Mouse (Mus musculus): Measurements from ENCODE around the gene Foxa3. TPM values are rescaled to one million over a fixed set of nuclear protein-coding genes. Genes with fewer than 3 reads are reported as not detected.

Foxa3 gene
- polyA plus RNA-seq, 1 experiment from 2014 or later = 45.8 TPM

DNA sequence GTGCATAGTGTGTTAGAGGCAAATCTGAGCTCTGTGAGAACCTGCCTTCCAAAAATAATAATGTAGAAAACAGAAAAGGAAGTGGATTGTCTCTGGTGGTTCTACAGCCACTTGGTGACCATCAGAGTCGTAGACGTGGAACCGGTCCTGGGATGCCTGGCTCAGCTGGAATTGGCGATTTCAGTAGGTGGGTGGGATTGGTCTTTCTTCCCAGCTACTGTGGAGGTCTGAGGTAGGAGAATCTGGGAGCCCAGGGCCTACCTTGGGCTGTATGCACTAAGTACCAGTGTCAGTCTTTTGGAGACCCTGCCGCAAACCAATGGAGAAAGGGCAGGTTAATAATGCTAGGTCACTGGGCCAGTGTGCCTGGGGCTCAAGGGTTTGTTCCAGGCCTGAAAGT is 30.3 kb downstream of the Foxa3 start:
- Histone ChIP-seq H3K9me3 (replicated peaks) (no peaks in the 10 kb centered on the region), H3K4me3 (replicated peaks) (no peak overlapping the region), H3K27ac (replicated peaks) (no peak overlapping the region), H3K4me2 (no peak overlapping the region), H3K4me1 (replicated peaks) (peaks cover 22% of the 10 kb centered on the region), H3K36me3 (replicated peaks) (peaks cover 3% of the 10 kb centered on the region; the same call in 1 of the 2 replicates), H3K9ac (no peak overlapping the region), H3K27me3 (peaks cover 62% of the 10 kb centered on the region)
- ATAC-seq (ENCODE audit: insufficient read depth) = no peak
- WGBS (ENCODE audit: insufficient replicate concordance) = 68% methylated on average over 5 of the region's 5 CpGs

- peaks cover 69% of the 10 kb centered on the region for H3K27me3 ChIP-seq
- ATAC-seq (ENCODE audit: insufficient read depth) = no peak
- no peak overlapping the region for H3K27ac ChIP-seq (replicated peaks)
- no peaks in the 10 kb centered on the region for H3K9me3 ChIP-seq (replicated peaks)
- H3K4me3 ChIP-seq (replicated peaks) = peak overlapping the region; percentile 54
- H3K4me2 ChIP-seq = peak overlapping the region; percentile 78
- no peaks in the 10 kb centered on the region; the same call in 1 of the 2 replicates for H3K36me3 ChIP-seq (replicated peaks)
- no peak overlapping the region for H3K9ac ChIP-seq
- 3% methylated on average over 31 of the region's 31 CpGs for WGBS (ENCODE audit: insufficient replicate concordance)
- H3K4me1 ChIP-seq (replicated peaks) = peaks cover 22% of the 10 kb centered on the region
These were observed 31.1 kb downstream of the Foxa3 start for GRCm38 (mm10) chr7:18992294-18992675.

DNA sequence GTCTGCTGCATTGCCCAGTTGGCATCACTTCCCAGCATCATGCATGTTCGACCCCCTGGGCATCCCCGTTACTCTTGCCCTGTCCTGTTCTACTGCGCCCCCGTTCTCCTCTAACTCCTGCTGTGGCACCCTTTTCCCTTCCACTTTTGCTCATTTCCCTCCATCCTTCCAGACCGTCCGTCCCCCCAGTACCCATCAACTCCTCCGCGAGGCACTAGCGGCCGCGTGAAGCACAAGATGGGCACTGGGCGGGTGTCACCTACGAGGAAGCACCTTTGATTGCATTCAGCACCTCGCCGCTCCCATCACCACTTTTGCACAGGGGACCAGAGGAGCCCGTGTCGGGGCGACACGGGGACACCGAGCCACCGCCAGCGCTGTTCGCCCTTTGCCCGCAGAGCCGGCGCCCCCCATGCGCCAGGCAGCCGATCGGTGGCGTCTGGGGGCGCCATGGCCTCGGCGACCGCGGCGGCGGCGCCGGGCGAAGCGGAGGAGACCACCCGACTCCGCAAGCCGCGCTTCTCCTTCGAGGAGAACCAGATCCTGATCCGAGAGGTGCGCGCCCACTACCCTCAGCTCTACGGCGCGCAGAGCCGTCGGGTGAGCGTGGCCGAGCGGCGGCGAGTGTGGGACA is 31.6 kb downstream of the Foxa3 start:
- H3K27me3 ChIP-seq = peaks cover 69% of the 10 kb centered on the region
- H3K4me2 ChIP-seq = peak overlapping the region; percentile 78

DNA sequence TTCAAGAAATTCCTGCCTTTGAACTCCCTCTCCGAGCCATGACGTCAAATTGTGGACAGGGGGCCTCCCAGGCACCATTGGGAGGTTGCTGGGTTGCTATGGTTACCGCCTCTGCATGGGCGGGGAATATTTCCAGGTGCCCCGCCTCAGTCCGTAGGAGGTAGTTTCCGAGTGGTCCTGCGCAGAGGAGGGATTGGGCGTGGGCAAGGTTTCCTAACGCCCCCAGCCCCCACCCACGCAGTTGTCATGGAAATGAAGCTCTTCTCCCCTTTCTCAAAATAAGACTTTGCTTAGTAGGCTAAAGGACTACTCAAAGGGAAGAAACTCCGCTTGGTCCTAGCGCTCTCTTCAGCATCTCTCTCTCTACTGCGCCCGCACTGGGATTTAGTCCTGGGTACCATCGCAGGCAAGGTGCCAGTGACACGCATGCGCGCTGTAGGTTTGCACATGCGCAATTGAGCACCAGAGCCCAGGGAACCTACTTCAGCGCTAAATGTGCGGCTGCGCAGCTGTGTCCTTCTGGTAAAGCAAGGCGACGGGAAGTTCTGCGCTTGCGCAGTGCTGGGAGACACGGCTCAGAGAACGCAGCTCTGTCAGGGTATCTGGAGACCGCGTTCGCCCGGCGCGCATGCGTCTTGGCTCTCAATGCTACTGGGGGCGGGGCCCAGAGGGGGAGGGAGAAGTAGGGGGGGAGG is 32.6 kb downstream of the Foxa3 start, which contains the start of gene Mypop:
Gene Mypop, plus strand, starts transcription at position 645 of the 695 bp plus-strand sequence.
- H3K9ac ChIP-seq = no peak within 1 kb of the TSS
- H3K27ac ChIP-seq (replicated peaks) = no peak within 1 kb of the TSS
- WGBS (ENCODE audit: insufficient replicate concordance) = under 1% methylated on average over 37 of the region's 37 CpGs
- H3K9me3 ChIP-seq (replicated peaks) = no peaks in the 10 kb centered on the region
- peak within 1 kb of the TSS; percentile 54 for H3K4me3 ChIP-seq (replicated peaks)
- ATAC-seq (ENCODE audit: insufficient read depth) = peak; percentile 88
- peaks cover 27% of the 10 kb centered on the region for H3K4me1 ChIP-seq (replicated peaks)
- H3K4me2 ChIP-seq = peak within 1 kb of the TSS; percentile 78
- peaks cover 69% of the 10 kb centered on the region for H3K27me3 ChIP-seq
- no peaks in the 10 kb centered on the region; the same call in 1 of the 2 replicates for H3K36me3 ChIP-seq (replicated peaks)

More for the DNA sequence above, 31.6 kb downstream of the Foxa3 start:
- ATAC-seq (ENCODE audit: insufficient read depth) = no peak
- Histone ChIP-seq H3K4me1 (replicated peaks) (peaks cover 22% of the 10 kb centered on the region), H3K36me3 (replicated peaks) (no peaks in the 10 kb centered on the region; the same call in 1 of the 2 replicates), H3K27ac (replicated peaks) (no peak overlapping the region), H3K9me3 (replicated peaks) (no peaks in the 10 kb centered on the region), H3K9ac (no peak overlapping the region), H3K4me3 (replicated peaks) (peak overlapping the region; percentile 54)
- 2% methylated on average over 59 of the region's 59 CpGs for WGBS (ENCODE audit: insufficient replicate concordance)

- 0 out of 2 replicates have a peak overlapping the region, but pooled peaks have one; percentile 78 for H3K4me2 ChIP-seq
- no peak overlapping the region for H3K27ac ChIP-seq (replicated peaks)
These were observed 33.3 kb downstream of the Foxa3 start for GRCm38 (mm10) chr7:18989995-18990394.

GRCm38 (mm10) chr7:18988780-18989179 is 34.6 kb downstream of the Foxa3 start:
- WGBS (ENCODE audit: insufficient replicate concordance) = 42% methylated on average over 6 of the region's 6 CpGs
- no peak overlapping the region for H3K9ac ChIP-seq
- peaks cover 27% of the 10 kb centered on the region for H3K4me1 ChIP-seq (replicated peaks)
- H3K4me2 ChIP-seq = no peak overlapping the region
- H3K27me3 ChIP-seq = peaks cover 65% of the 10 kb centered on the region
- H3K27ac ChIP-seq (replicated peaks) = no peak overlapping the region
- no peak for ATAC-seq (ENCODE audit: insufficient read depth)
- no peaks in the 10 kb centered on the region for H3K9me3 ChIP-seq (replicated peaks)
- no peak overlapping the region for H3K4me3 ChIP-seq (replicated peaks)
- no peaks in the 10 kb centered on the region for H3K36me3 ChIP-seq (replicated peaks)

More at GRCm38 (mm10) chr7:18989995-18990394, 33.3 kb downstream of the Foxa3 start:
- Histone ChIP-seq H3K9ac (no peak overlapping the region), H3K9me3 (replicated peaks) (no peaks in the 10 kb centered on the region), H3K36me3 (replicated peaks) (no peaks in the 10 kb centered on the region; the same call in 1 of the 2 replicates), H3K27me3 (peaks cover 69% of the 10 kb centered on the region), H3K4me3 (replicated peaks) (no peak overlapping the region), H3K4me1 (replicated peaks) (peaks cover 27% of the 10 kb centered on the region)
- WGBS (ENCODE audit: insufficient replicate concordance) = 17% methylated on average over 5 of the region's 5 CpGs
- no peak for ATAC-seq (ENCODE audit: insufficient read depth)

GRCm38 (mm10) chr7:18987747-18988146 is 35.6 kb downstream of the Foxa3 start:
- H3K4me3 ChIP-seq (replicated peaks) = no peak overlapping the region
- no peak for ATAC-seq (ENCODE audit: insufficient read depth)
- H3K9ac ChIP-seq = no peak overlapping the region
- no peak overlapping the region for H3K27ac ChIP-seq (replicated peaks)
- H3K4me2 ChIP-seq = no peak overlapping the region
- 52% methylated on average over 13 of the region's 13 CpGs for WGBS (ENCODE audit: insufficient replicate concordance)
- peaks cover 54% of the 10 kb centered on the region for H3K27me3 ChIP-seq
- peaks cover 27% of the 10 kb centered on the region for H3K4me1 ChIP-seq (replicated peaks)
- H3K9me3 ChIP-seq (replicated peaks) = no peaks in the 10 kb centered on the region
- H3K36me3 ChIP-seq (replicated peaks) = no peaks in the 10 kb centered on the region

- Histone ChIP-seq H3K4me2 (no peak within 1 kb of the TSS), H3K9me3 (replicated peaks) (no peaks in the 10 kb centered on the region), H3K9ac (no peak within 1 kb of the TSS), H3K4me1 (replicated peaks) (peaks cover 24% of the 10 kb centered on the region), H3K4me3 (replicated peaks) (no peak within 1 kb of the TSS), H3K27ac (replicated peaks) (no peak within 1 kb of the TSS), H3K27me3 (peaks cover 48% of the 10 kb centered on the region), H3K36me3 (replicated peaks) (no peaks in the 10 kb centered on the region)
- WGBS (ENCODE audit: insufficient replicate concordance) = 27% methylated on average over 2 of the region's 2 CpGs
- ATAC-seq (ENCODE audit: insufficient read depth) = no peak
These were observed 36.2 kb downstream of the Foxa3 start, which contains the start of gene Nanos2 for GRCm38 (mm10) chr7:18987100-18987499. Gene Nanos2 (plus strand): TSS chr7:18987400.

- Histone ChIP-seq H3K9ac (no peak overlapping the region), H3K4me3 (replicated peaks) (no peak overlapping the region), H3K9me3 (replicated peaks) (no peaks in the 10 kb centered on the region), H3K27me3 (peaks cover 42% of the 10 kb centered on the region), H3K27ac (replicated peaks) (no peak overlapping the region), H3K36me3 (replicated peaks) (no peaks in the 10 kb centered on the region), H3K4me1 (replicated peaks) (peaks cover 18% of the 10 kb centered on the region), H3K4me2 (no peak overlapping the region)
- 39% methylated on average over 2 of the region's 2 CpGs for WGBS (ENCODE audit: insufficient replicate concordance)
- no peak for ATAC-seq (ENCODE audit: insufficient read depth)
These were observed 36.8 kb downstream of the Foxa3 start for GRCm38 (mm10) chr7:18986503-18986902.

DNA sequence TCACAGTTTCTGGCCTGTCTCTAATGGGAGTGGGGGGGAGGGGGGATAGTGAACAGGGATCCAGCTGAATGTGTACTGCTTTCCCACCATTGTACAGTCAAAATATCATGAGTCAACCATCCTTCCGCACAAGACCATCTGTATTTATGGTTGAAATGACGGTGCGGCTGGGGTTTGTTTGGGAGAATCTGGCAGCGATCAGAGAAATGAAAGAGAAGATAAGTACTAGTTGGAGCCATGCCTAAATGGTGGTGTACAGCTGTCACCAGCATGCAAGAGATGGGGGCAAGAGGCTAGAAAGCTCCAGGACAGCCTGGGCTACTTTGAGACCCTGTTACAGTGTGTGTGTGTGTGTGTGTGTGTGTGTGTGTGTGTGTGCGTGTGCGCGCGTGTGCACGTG is 45.0 kb downstream of the Foxa3 start:
- no peak overlapping the region for H3K27ac ChIP-seq (replicated peaks)
- H3K27me3 ChIP-seq = peaks cover 4% of the 10 kb centered on the region; the same call in 1 of the 2 replicates
- ATAC-seq (ENCODE audit: insufficient read depth) = no peak
- H3K36me3 ChIP-seq (replicated peaks) = no peaks in the 10 kb centered on the region
- H3K4me3 ChIP-seq (replicated peaks) = no peak overlapping the region
- no peaks in the 10 kb centered on the region for H3K4me1 ChIP-seq (replicated peaks)
- no peak overlapping the region for H3K9ac ChIP-seq
- H3K9me3 ChIP-seq (replicated peaks) = no peaks in the 10 kb centered on the region
- 78% methylated on average over 9 of the region's 9 CpGs for WGBS (ENCODE audit: insufficient replicate concordance)
- no peak overlapping the region for H3K4me2 ChIP-seq

- 75% methylated on average over 3 of the region's 3 CpGs for WGBS (ENCODE audit: insufficient replicate concordance)
These were observed 52.4 kb downstream of the Foxa3 start for GRCm38 (mm10) chr7:18970956-18971355.

More at GRCm38 (mm10) chr7:18970956-18971355, 52.4 kb downstream of the Foxa3 start:
- peaks cover 6% of the 10 kb centered on the region for H3K27me3 ChIP-seq
- H3K36me3 ChIP-seq (replicated peaks) = no peaks in the 10 kb centered on the region
- no peak overlapping the region for H3K4me2 ChIP-seq
- H3K4me1 ChIP-seq (replicated peaks) = no peaks in the 10 kb centered on the region
- no peak for ATAC-seq (ENCODE audit: insufficient read depth)
- no peak overlapping the region for H3K4me3 ChIP-seq (replicated peaks)
- no peak overlapping the region for H3K27ac ChIP-seq (replicated peaks)
- H3K9ac ChIP-seq = no peak overlapping the region
- H3K9me3 ChIP-seq (replicated peaks) = no peaks in the 10 kb centered on the region

Data from liver, embryonic 15.5 days (tissue).